Mouse (Mus musculus): ENCODE data around the gene Slc27a3. TPM values are rescaled to one million over a fixed set of nuclear protein-coding genes. Genes with fewer than 3 reads are reported as not detected.
A peak's percentile ranks its signal among the peaks of the same experiment; 100 is the strongest.

The Slc27a3 gene
- 130 and 146 TPM in 2 replicates for total RNA-seq (2021)
- long read RNA-seq, transcript Slc27a3-201 (10 exons, 2,259 nt): major isoform, 98 of 142 reads
- long read RNA-seq, partial matches to known transcripts: 36 of 142 reads
- long read RNA-seq, other reads (novel, unspliced or antisense): 6 of 142 reads

DNA sequence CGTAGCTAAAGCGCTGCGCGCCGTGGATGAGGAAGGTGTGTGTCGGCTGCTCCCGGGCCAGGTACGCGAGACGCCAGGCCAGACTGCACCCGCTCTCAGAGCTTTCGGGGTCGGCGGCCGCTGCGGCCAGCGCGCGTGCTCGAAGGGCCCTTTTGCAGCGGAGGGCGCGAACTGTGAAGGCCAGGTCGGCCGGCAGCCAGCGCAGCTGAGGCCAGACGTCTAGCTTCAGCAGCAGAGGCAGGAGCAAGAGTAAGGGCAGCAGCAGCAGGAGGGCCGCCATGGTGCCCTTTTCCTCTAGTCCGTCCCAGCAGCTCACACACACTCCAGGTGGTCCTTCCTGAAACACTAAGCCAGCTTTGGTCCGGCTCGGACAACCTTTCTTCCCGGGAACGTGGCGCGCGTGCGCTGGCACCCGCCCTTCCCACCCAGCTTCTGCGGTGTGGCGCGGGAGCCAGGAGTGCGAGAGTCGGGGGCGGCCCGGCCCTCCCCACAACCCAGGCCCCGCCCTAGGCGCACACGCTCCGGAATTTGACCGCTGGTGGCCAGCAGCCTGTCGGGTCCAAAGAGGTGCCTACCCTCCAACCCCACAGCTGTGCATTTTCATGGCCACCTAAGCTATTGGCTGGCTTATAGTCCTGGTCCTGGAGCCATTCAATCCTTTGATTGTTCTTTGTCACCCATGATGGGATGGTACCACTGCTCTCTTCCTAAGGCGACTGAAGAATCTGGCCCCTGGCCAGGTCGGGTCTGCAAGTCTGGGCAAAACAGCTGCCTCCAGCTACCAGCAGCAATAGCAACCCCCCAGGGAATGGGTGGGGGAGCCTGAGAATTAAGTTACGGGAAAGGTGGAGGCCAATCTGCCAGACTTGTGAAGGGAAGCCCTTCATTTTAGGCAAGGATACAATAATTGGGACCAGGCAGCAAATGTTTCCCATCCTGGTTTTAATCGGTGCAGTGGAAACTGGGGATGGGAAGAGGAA is at the start of gene Slc27a3:
Gene Slc27a3, minus strand, starts transcription at position 428 of the 980 bp plus-strand sequence.
- peak; percentile 81 for DNase-seq

DNA sequence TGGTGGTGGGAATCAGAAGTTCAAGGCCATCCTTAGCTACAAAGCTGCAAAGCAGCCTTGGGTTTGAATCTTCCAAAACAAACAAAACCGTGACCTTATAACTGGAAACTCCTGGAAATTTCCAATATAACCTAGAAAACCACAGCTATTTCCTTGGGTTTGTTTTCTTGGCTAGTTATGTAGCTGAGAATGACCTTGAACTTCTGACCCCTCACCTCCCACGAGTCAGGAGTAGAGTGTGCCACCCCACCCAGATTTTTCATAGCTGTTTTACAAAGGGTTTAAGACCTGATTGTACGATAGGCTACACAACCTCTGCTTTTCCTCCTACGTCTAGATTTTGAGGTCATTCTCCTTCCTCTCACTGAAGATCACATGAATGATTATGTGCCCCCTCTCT is 47.4 kb upstream of the Slc27a3 start:
- DNase-seq: no peak

DNA sequence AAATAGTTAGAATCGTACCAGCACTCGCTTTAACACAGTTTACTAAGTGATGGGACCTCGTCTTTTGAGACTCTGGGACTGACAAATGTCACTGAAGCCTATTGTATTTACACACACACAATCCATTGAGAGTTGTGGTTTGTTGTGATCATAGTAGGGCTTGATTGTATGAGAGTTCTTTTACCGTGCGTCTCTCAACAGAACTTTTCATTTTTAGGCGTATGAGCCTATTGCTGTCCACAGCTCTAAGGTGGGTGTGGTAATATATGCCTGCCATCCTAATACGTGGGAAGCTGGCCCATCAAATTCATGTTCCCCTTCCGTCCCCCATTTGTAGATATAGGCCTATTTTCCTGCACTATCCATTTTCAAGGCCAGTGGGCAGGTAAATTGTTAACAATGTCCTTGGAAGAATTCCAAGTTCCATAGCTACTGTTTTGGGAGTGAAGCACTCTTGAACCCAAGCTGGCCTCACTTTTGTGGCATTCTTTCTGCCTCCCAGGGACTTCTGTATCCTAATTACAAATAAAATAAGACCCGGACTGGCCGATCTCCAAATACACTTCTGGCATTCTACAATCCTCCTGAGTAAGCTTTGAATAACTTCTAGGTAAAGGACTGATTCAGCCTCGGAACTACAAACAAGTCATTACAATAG is 44.5 kb upstream of the Slc27a3 start:
- no peak for DNase-seq

GRCm38 (mm10) chr3:90433381-90434020 is 43.8 kb upstream of the Slc27a3 start, which contains the start of gene Ints3:
Gene Ints3, minus strand, starts transcription at chr3:90433622.
- peak; percentile 99 for DNase-seq

DNA sequence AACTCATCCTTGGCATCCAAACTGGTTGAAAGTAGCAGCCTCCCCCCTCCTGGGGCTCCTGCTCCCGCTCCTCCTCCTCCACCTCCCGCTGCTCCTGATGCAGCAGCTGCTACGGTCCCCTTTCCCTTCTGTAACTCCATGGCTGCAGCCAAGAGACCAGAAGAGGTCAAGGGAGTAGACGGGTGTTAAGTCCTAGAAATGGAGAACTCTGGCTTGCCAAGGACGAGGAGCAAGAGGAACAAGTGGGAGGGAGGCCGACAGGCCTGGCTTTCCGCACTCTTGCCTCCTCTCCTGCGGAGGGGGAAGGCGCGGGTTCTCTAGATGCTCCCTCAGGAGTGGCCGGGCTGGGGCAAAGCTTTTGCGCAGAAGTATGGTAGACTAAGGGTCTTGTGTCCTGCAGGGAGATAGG is 43.1 kb upstream of the Slc27a3 start:
- peak; percentile 37 for DNase-seq

GRCm38 (mm10) chr3:90432348-90432747 is 42.6 kb upstream of the Slc27a3 start:
- no peak for DNase-seq

DNA sequence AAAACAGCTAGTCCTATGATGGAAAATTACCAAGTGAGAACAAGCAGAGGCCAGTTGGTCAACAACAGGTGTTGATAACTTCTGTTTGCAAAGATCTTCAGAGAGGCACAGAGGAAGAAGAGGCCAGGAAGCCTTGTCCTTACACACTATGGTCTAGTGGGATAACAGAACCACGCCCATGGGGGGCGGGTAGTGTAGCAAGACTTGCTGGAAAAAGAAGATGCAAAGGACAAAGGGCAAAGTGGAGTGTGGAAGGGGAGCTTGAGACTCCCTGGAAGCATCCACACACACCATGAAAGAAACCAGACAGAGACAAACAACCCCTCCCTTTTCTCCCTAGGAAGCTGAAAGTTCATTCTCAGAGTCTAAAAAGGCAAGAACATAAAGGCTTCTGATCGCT is 39.8 kb upstream of the Slc27a3 start:
- DNase-seq: no peak

DNA sequence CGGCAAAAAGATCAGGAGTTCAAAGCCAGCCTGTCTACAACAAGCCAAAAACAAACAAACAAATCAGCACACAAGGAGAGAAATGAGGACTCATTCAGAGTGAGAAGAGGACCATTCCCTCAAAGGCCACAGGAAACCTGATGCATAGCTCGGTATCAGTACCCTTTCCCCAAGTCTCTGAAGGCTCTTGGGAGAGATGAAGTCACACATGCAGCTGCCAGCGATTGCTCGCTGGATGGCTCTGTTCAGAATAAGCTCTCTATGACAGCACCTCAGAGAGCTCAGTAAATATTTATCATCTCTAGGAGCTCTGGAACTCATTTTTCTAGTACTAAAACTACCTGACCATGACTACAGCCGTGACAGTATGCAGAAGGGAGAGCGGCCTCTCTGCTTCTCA is 38.4 kb upstream of the Slc27a3 start:
- no peak for DNase-seq

DNA sequence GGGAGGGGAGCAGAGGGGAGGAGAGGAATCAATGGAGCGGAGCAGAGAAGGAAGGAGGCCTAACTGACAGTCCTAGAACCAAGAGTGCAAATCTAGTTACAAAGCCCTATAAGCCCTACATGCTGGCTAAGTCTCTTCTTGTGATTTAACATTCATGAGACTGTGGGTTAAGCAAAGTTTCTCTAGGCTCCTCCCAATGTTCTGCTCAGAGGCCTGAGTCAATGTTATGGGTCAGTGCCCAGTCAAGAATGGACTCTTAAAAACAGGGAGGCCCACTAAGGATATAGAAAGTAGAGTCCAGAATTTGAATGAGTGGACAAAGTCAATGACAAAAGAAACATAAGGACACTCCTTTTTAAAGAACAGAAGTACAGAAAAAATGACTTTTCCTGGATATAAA is 37.8 kb upstream of the Slc27a3 start:
- DNase-seq: no peak

GRCm38 (mm10) chr3:90425499-90425898 is 35.8 kb upstream of the Slc27a3 start:
- no peak for DNase-seq

DNA sequence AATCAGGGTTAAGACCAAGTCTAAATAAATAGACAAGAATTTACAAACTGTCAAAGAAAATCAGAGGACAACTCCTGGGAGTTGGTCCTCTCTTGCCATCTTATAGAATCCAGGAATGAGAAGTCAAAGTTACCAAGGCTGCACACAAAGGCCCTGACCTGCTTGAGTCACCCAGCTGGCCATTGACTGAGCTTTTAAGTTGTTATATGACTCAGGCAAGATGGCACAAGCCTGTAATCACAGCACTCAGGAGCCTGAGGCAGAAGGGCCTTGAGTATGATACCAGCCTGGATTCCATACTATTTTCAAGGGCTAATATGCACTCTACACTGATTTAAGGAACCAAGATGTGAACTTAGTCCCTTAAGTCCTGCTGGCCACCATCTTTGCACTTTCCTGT is 33.8 kb upstream of the Slc27a3 start:
- no peak for DNase-seq

GRCm38 (mm10) chr3:90420696-90421095 is 31.0 kb upstream of the Slc27a3 start:
- no peak for DNase-seq

DNA sequence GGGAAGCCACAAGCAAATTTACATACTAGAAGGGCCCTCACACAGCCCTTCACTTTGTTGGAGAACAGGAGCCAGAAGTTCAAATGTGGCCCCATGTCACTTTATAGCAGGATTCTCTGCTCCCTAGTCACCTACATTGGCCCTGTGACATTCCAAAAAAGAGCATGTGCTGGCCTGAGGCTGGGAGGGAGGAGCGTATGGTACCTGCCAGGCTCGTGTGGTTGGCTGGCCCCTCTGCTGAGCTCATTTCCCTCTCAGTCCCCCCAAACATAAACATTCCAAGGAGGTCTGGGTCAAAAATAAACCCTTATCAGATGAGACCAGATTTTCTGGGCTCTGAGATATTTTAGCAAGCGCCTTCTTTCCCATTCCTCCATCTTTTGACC is 23.3 kb upstream of the Slc27a3 start:
- no peak for DNase-seq

DNA sequence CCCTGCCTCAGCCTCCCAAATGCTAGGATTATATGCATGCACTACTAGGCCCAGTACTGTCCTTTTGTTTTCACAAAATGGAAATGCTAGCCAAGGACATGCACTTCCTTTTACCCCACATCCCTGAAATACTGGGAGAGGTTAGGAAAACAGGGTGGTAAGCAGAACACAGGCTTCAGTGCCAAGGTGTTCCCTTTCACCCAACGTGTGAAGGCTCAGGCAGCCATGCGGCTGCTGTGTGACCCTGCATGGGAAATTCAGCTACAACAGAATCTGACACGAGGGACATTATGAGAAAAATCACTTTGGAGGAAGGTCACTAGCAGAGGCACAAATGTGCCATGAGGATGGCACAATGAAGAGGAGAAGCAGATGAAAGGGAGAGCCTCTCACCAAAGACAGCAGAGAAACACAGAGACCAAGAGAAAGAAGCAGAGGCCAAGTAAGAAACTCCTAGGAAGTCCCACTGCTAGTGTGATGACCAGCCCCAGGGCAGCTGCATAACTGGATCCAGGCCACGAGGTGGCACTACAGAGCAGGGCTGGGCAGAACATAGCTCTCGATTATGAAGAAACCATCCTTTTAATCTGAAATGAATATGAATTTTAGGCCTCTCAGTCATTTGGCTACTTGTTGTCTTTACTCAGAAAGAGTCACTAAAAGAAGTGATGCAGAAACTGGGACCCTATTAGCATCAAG is 22.7 kb upstream of the Slc27a3 start:
- DNase-seq: peak; percentile 87

GRCm38 (mm10) chr3:90408721-90409120 is 19.0 kb upstream of the Slc27a3 start:
- DNase-seq: no peak

- no peak for DNase-seq
Measured at GRCm38 (mm10) chr3:90406414-90406813, 16.7 kb upstream of the Slc27a3 start.

DNA sequence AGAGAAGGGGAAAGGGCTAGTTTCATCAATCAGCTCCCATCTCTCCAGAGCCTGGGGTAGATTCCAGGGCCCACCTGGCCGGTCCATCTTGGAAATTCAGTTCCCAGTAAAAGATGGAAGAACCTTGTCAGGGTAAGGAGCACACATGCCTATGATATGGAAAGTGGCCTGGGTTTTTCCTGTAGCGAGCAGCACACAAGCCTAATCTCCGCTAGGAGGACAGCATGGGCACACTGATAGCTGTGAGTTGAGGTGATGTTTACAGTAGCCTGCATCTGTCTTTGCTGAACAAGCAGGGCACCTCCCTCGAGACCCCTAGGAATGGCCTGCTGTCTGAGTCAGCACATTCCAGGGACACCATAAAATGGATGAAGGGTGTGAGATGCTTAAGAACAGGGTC is 14.9 kb upstream of the Slc27a3 start:
- DNase-seq: no peak

DNA sequence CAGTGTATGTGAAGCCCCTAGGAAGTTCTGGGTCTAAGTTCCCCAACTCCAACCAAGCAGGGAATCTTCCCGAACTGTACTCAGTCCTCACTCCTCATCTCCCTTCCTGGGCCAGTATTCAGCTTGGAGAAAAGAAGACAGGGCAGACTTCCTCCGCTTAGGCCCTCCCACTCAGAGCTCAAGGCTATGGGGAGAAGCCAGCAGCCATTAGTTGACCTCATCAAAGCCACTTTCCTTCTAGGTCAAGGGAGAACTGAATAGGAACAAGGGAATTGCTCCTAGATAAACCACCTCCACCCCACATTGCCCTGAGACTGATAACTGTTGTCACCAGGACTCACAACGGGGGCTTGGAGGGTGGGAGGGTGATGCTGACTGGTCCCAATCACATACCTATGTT is 14.4 kb upstream of the Slc27a3 start:
- no peak for DNase-seq

DNA sequence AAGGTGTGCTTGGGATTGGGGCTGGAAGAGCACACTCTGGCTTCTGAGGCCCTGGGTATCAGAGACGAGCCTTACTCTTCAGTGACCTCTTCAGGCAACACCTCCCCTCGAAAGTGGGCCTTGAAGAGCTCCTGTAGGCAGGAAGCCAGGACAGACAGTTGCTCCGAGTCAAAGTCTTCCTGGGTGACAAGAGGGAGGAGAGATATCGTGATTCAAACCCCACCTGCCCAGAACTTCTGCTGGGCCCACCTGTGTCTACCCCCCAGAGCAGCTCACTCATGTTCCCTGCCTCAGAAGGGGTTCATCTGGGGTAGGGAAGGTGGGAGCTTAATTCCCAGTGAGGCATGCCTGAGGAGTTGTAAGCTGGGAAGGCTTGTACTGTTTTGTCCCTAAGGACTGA is 11.3 kb upstream of the Slc27a3 start:
- DNase-seq: no peak

- DNase-seq: no peak
Measured at GRCm38 (mm10) chr3:90395629-90396028, 5.9 kb upstream of the Slc27a3 start.

- no peak for DNase-seq
Measured at GRCm38 (mm10) chr3:90392661-90393060, 2.9 kb upstream of the Slc27a3 start.

DNA sequence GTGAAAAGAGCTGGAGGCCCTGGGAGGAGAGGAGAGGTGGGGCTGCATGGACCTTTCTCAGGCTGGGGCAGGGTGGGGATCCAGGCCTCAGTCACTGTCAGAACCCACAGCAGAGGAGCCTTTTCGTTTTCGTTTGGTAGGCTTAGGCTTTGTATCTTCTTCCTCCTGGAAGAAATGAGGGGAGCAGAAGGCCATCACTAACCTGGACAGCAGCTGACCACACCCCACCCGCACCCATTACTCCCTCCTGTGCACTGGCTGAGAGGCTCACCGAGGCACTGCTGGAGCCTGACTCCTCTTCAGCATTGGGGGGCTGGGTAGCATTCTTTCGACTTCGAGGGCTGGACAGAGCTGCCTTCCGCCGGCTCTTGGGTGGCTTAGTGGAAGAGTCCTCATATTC is 2.2 kb upstream of the Slc27a3 start:
- DNase-seq: no peak

Measured in adrenal gland, postnatal 25 days (tissue).